Mouse (Mus musculus): Measurements from ENCODE around the gene Dnah3. TPM values are rescaled to one million over a fixed set of nuclear protein-coding genes. Genes with fewer than 3 reads are reported as not detected.

The Dnah3 gene
- polyA plus RNA-seq, 1 experiment from 2014 or later, result 0.04 TPM

DNA sequence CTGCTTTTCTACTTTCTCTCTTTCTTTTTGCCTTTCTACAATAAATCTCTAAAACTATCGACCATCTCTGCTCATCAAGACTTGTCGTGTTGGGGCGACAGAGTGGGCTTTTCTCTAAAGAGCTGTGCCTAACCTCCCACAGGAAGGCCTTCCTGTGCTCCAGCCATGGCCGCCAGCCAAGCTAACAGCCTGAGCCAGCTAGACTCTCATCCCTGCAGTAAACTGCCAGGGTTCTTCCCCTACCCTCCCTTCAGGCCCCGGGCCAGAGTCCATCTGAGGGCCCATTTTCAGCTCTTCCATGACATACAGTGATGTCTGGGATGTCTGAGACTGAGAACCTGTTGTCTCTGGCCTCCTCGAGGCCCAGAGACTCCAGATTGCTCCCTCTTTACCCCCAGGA, 118.8 kb downstream of the Dnah3 start:
- Histone ChIP-seq H3K4me3 (replicated peaks; ENCODE audit: low read depth, low read length) (no peak overlapping the region), H3K4me1 (ENCODE audit: control insufficient read depth, insufficient read depth, low read length) (no peaks in the 10 kb centered on the region), H3K27ac (replicated peaks; ENCODE audit: low read depth, low read length) (no peak overlapping the region), H3K27me3 (ENCODE audit: control insufficient read depth, insufficient read depth, low read length) (no peaks in the 10 kb centered on the region), H3K9me3 (ENCODE audit: control insufficient read depth, low read length) (no peaks in the 10 kb centered on the region), H3K4me2 (ENCODE audit: low read length) (no peak overlapping the region), H3K36me3 (ENCODE audit: control insufficient read depth, insufficient read depth, low read length) (no peaks in the 10 kb centered on the region), H3K9ac (replicated peaks; ENCODE audit: low read length) (no peak overlapping the region)
- no peak for ATAC-seq (ENCODE audit: low FRiP score, low TSS enrichment)
- 90% methylated on average over 6 of the region's 6 CpGs for WGBS
- no peak for DNase-seq

DNA sequence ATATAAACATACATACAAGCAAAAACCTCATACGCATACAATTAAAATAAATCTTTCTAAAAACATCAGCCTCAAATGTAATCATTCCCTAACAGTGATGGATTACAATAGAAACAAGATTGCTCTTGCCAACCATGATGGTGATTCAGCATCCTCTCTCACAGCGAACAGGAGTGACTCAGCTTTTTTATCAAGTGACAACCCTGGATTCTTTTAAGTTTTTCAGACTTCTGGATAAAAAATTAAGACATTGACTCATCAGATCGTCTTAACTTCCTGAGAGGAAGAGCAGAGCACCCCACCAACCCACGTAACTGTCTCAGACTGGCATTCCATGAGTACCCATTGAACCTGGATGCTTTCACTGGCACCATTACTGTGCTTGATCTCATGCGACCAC, 120.9 kb downstream of the Dnah3 start:
- ATAC-seq (ENCODE audit: low FRiP score, low TSS enrichment), result no peak
- H3K9ac ChIP-seq (replicated peaks; ENCODE audit: low read length), result no peak overlapping the region
- no peaks in the 10 kb centered on the region for H3K4me1 ChIP-seq (ENCODE audit: control insufficient read depth, insufficient read depth, low read length)
- DNase-seq, result no peak
- H3K36me3 ChIP-seq (ENCODE audit: control insufficient read depth, insufficient read depth, low read length), result no peaks in the 10 kb centered on the region
- no peak overlapping the region for H3K27ac ChIP-seq (replicated peaks; ENCODE audit: low read depth, low read length)
- 86% methylated on average over 5 of the region's 5 CpGs for WGBS
- H3K4me3 ChIP-seq (replicated peaks; ENCODE audit: low read depth, low read length), result no peak overlapping the region
- H3K9me3 ChIP-seq (ENCODE audit: control insufficient read depth, low read length), result no peaks in the 10 kb centered on the region
- no peaks in the 10 kb centered on the region for H3K27me3 ChIP-seq (ENCODE audit: control insufficient read depth, insufficient read depth, low read length)
- H3K4me2 ChIP-seq (ENCODE audit: low read length), result no peak overlapping the region

DNA sequence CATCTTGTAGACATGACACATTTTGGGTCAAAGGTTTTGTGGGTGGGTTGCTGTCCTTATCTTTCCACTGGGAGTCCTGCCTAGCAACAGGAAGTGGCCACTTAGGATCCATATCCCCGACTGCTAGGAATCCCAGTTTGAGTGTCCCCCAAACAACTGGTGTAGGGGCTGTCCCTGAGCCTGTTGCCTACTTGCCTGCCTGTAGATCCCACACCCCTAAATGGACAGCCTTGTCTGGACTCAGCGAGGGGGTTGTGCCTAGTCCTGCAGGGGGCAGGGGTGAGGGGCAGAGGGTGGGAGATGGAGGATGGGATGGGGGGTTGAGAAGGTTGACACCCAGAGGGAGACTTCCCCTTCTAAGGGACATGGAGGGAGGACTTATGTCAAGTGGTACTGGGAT, 125.8 kb downstream of the Dnah3 start:
- Histone ChIP-seq H3K9ac (replicated peaks; ENCODE audit: low read length) (no peak overlapping the region), H3K4me2 (ENCODE audit: low read length) (no peak overlapping the region)

DNA sequence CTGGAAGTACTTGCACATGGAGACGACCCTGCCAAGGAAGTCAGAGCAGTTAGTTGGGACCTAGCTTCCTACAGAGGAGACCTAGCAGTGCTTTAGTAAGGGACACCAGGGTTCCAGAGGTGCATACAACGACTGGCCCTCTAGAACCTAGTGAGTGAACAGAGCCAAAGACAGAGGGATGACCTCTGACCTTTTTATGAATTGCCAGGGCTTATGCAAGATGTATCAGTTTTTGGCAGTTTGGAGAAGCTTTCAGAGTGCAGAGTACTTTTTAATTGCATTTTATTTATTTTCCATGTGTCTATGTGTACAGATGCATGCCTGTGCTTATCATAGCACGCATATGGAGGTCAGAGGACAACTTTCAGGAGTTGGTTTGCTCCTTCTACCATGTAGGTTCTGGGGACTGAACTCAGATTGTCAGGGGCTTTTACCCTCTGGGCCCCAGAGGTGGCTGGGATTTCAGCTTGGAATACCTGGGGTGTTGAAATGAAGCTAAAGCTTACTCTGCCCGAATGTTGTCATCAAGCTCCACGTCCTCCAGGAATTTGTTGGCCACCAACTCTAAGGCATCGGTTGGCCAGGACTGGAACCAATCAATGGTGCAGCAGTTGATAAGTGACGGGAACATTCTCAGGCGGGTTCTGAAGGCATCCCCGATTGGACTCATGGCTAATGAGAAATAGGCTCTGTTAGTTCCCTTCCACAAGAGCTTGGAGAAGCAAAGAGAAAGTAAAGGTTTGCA, 129.3 kb downstream of the Dnah3 start:
- H3K9ac ChIP-seq (replicated peaks; ENCODE audit: low read length), result no peak overlapping the region
- WGBS, result 88% methylated on average over 9 of the region's 9 CpGs
- H3K4me2 ChIP-seq (ENCODE audit: low read length), result no peak overlapping the region
- ATAC-seq (ENCODE audit: low FRiP score, low TSS enrichment) (no peak), DNase-seq (no peak)
- no peaks in the 10 kb centered on the region for H3K27me3 ChIP-seq (ENCODE audit: control insufficient read depth, insufficient read depth, low read length)
- H3K4me1 ChIP-seq (ENCODE audit: control insufficient read depth, insufficient read depth, low read length), result no peaks in the 10 kb centered on the region
- H3K4me3 ChIP-seq (replicated peaks; ENCODE audit: low read depth, low read length), result no peak overlapping the region
- no peaks in the 10 kb centered on the region for H3K9me3 ChIP-seq (ENCODE audit: control insufficient read depth, low read length)
- no peaks in the 10 kb centered on the region for H3K36me3 ChIP-seq (ENCODE audit: control insufficient read depth, insufficient read depth, low read length)
- H3K27ac ChIP-seq (replicated peaks; ENCODE audit: low read depth, low read length), result no peak overlapping the region

More for the DNA sequence above, 125.8 kb downstream of the Dnah3 start:
- no peak overlapping the region for H3K27ac ChIP-seq (replicated peaks; ENCODE audit: low read depth, low read length)
- WGBS, result 88% methylated on average over 2 of the region's 2 CpGs
- ATAC-seq (ENCODE audit: low FRiP score, low TSS enrichment), result no peak
- H3K4me3 ChIP-seq (replicated peaks; ENCODE audit: low read depth, low read length), result no peak overlapping the region
- H3K36me3 ChIP-seq (ENCODE audit: control insufficient read depth, insufficient read depth, low read length), result no peaks in the 10 kb centered on the region
- DNase-seq, result no peak
- no peaks in the 10 kb centered on the region for H3K9me3 ChIP-seq (ENCODE audit: control insufficient read depth, low read length)
- H3K27me3 ChIP-seq (ENCODE audit: control insufficient read depth, insufficient read depth, low read length), result no peaks in the 10 kb centered on the region
- no peaks in the 10 kb centered on the region for H3K4me1 ChIP-seq (ENCODE audit: control insufficient read depth, insufficient read depth, low read length)

DNA sequence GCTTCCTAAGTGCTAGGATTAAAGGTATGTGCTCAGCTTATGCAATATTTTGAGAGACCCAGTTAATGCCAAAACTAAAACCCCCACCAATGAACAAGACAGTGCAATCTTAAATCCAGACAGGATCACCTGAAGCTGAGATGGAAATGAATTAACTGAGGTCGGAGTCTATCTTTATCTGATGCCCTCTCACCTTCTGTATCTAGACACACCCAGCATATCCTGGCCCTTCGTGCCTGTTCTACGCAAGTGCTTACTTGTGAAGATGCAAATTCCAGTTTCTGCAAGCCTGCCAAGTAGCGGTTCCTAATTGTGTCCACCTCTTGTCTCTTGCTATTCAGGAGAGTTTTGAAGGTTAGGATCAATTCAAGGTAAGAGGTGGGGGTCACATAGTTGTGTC, 129.9 kb downstream of the Dnah3 start:
- Histone ChIP-seq H3K36me3 (ENCODE audit: control insufficient read depth, insufficient read depth, low read length) (no peaks in the 10 kb centered on the region), H3K9ac (replicated peaks; ENCODE audit: low read length) (no peak overlapping the region), H3K9me3 (ENCODE audit: control insufficient read depth, low read length) (no peaks in the 10 kb centered on the region), H3K4me1 (ENCODE audit: control insufficient read depth, insufficient read depth, low read length) (no peaks in the 10 kb centered on the region), H3K27me3 (ENCODE audit: control insufficient read depth, insufficient read depth, low read length) (no peaks in the 10 kb centered on the region), H3K27ac (replicated peaks; ENCODE audit: low read depth, low read length) (no peak overlapping the region), H3K4me3 (replicated peaks; ENCODE audit: low read depth, low read length) (no peak overlapping the region), H3K4me2 (ENCODE audit: low read length) (no peak overlapping the region)
- 93% methylated on average over 4 of the region's 4 CpGs for WGBS
- DNase-seq (no peak), ATAC-seq (ENCODE audit: low FRiP score, low TSS enrichment) (no peak)

DNA sequence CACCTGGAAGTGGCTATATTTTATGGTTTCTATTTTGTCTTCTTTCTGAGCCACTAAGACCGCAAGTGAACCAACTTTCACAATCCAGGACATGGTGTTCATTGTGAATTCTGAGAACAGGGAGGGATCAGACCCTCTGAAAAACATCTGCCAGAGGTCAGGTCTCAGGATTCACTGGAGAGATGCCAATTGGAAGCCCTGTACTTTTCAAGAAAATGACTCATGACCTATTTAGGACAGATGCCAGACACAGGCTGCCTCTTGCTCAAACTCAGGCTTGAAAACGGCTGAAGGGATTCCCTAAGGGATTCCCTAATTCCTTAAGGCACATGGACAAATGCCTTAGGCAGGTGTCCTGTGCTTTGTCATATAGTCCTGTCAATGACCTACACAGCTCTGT, 134.0 kb downstream of the Dnah3 start:
- H3K4me2 ChIP-seq (ENCODE audit: low read length), result no peak overlapping the region
- WGBS, result 65% methylated on average over 2 of the region's 2 CpGs
- no peak overlapping the region for H3K27ac ChIP-seq (replicated peaks; ENCODE audit: low read depth, low read length)
- H3K4me3 ChIP-seq (replicated peaks; ENCODE audit: low read depth, low read length), result no peak overlapping the region
- no peak overlapping the region for H3K9ac ChIP-seq (replicated peaks; ENCODE audit: low read length)
- no peaks in the 10 kb centered on the region for H3K4me1 ChIP-seq (ENCODE audit: control insufficient read depth, insufficient read depth, low read length)
- no peak for DNase-seq
- H3K9me3 ChIP-seq (ENCODE audit: control insufficient read depth, low read length), result no peaks in the 10 kb centered on the region
- H3K27me3 ChIP-seq (ENCODE audit: control insufficient read depth, insufficient read depth, low read length), result no peaks in the 10 kb centered on the region
- ATAC-seq (ENCODE audit: low FRiP score, low TSS enrichment), result no peak
- H3K36me3 ChIP-seq (ENCODE audit: control insufficient read depth, insufficient read depth, low read length), result no peaks in the 10 kb centered on the region

DNA sequence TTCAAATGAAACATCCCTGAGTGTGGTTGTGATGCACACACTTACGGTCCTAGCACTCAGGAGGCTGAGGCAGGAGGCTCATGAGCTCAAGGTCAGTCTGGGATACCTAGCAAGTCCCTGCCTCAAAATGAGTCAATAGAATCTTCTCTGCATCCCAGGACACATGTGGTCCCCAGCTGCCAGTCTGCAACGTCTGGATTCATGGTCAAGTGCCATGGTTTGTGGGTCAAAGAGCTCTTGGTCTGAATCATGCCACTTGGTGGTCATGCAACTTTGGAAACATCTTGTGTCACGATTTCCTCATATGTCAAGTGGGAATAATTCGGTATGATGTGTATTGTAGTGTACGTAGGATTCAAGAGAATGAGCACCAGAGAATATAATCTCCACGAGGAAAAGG, 134.5 kb downstream of the Dnah3 start:
- Histone ChIP-seq H3K9me3 (ENCODE audit: control insufficient read depth, low read length) (no peaks in the 10 kb centered on the region), H3K36me3 (ENCODE audit: control insufficient read depth, insufficient read depth, low read length) (no peaks in the 10 kb centered on the region), H3K9ac (replicated peaks; ENCODE audit: low read length) (no peak overlapping the region), H3K4me2 (ENCODE audit: low read length) (no peak overlapping the region), H3K4me3 (replicated peaks; ENCODE audit: low read depth, low read length) (no peak overlapping the region), H3K4me1 (ENCODE audit: control insufficient read depth, insufficient read depth, low read length) (no peaks in the 10 kb centered on the region), H3K27me3 (ENCODE audit: control insufficient read depth, insufficient read depth, low read length) (no peaks in the 10 kb centered on the region), H3K27ac (replicated peaks; ENCODE audit: low read depth, low read length) (no peak overlapping the region)
- 90% methylated on average over 6 of the region's 6 CpGs for WGBS
- ATAC-seq (ENCODE audit: low FRiP score, low TSS enrichment) (no peak), DNase-seq (no peak)

DNA sequence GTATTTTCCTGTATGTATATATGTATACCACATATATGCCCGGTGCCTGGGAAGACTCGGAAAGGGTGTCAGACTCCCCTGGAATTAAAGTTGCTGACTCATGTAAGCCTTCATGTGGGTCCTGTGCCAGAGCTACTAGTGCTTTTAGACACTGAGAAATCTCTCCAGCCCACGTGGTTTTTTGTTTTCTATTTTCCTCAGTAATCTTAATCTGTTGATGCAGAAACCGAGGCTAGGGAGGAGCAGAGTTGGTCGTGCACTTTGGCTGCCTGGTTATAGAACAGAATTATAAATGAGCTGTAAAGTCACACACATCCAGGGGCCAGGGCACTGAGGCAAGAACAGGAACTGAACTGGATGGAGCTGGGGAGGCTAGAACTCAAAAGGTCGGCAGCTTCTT, 135.1 kb downstream of the Dnah3 start:
- ATAC-seq (ENCODE audit: low FRiP score, low TSS enrichment), result no peak
- WGBS, result 77% methylated on average over 6 of the region's 6 CpGs

DNA sequence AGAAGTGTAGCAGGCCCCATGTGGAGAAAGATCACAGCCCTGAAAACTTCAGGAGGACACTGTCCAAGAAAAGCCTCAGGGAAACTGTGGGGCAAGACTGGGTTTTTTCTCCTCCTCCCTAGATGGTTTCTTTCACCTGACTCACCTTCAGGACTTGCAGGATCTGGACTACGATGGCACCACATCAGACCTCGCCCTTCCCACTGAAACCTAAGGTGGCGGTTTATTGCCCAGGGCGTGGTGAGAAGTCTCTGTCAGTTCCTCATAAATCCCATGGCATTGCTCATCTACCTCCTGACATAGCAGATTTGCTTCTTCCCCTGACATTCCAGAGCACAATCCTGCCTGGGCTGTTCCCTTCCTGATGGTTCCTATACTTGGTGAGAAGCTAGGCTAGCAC, 135.6 kb downstream of the Dnah3 start:
- no peaks in the 10 kb centered on the region for H3K4me1 ChIP-seq (ENCODE audit: control insufficient read depth, insufficient read depth, low read length)
- WGBS, result 97% methylated on average over 4 of the region's 4 CpGs
- no peak overlapping the region for H3K4me3 ChIP-seq (replicated peaks; ENCODE audit: low read depth, low read length)
- no peak overlapping the region for H3K27ac ChIP-seq (replicated peaks; ENCODE audit: low read depth, low read length)
- H3K9ac ChIP-seq (replicated peaks; ENCODE audit: low read length), result no peak overlapping the region
- DNase-seq (no peak), ATAC-seq (ENCODE audit: low FRiP score, low TSS enrichment) (no peak)
- no peak overlapping the region for H3K4me2 ChIP-seq (ENCODE audit: low read length)
- H3K9me3 ChIP-seq (ENCODE audit: control insufficient read depth, low read length), result no peaks in the 10 kb centered on the region
- H3K36me3 ChIP-seq (ENCODE audit: control insufficient read depth, insufficient read depth, low read length), result no peaks in the 10 kb centered on the region
- no peaks in the 10 kb centered on the region for H3K27me3 ChIP-seq (ENCODE audit: control insufficient read depth, insufficient read depth, low read length)

More for the DNA sequence above, 135.1 kb downstream of the Dnah3 start:
- DNase-seq, result no peak
- H3K4me2 ChIP-seq (ENCODE audit: low read length), result no peak overlapping the region
- no peaks in the 10 kb centered on the region for H3K36me3 ChIP-seq (ENCODE audit: control insufficient read depth, insufficient read depth, low read length)
- no peaks in the 10 kb centered on the region for H3K9me3 ChIP-seq (ENCODE audit: control insufficient read depth, low read length)
- no peaks in the 10 kb centered on the region for H3K4me1 ChIP-seq (ENCODE audit: control insufficient read depth, insufficient read depth, low read length)
- H3K9ac ChIP-seq (replicated peaks; ENCODE audit: low read length), result no peak overlapping the region
- H3K4me3 ChIP-seq (replicated peaks; ENCODE audit: low read depth, low read length), result no peak overlapping the region
- H3K27ac ChIP-seq (replicated peaks; ENCODE audit: low read depth, low read length), result no peak overlapping the region
- no peaks in the 10 kb centered on the region for H3K27me3 ChIP-seq (ENCODE audit: control insufficient read depth, insufficient read depth, low read length)

Data from midbrain, embryonic 14.5 days (tissue).